Mouse (Mus musculus): ENCODE results near the gene Babam2. TPM values are rescaled to one million over a fixed set of nuclear protein-coding genes. Genes with fewer than 3 reads are reported as not detected.

Babam2 gene
- total RNA-seq, 4 experiments from 2014 or later: 31.2 to 35.8 (median 35.0) TPM

DNA sequence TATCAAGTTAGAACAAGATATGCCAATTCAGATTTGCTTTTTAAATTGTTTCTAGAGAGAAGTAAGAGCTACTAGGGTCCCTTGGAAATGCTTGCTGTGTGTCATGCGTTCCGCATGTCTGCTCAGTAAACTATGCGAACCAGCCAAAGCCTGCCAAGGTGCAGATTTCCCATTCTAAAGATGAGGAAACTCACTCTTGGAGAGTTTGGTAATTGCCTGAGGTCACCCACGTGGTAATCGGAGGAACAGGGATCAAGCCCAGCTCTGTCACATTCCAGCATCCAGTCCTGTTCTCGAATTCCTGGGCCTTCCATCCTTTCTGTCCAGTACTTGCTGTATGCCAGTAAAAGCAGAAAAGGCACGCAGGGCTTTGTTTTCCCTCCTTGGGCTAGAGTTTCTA is 345.7 kb downstream of the Babam2 start:
- no peak for DNase-seq (ENCODE audit: low spot score)

DNA sequence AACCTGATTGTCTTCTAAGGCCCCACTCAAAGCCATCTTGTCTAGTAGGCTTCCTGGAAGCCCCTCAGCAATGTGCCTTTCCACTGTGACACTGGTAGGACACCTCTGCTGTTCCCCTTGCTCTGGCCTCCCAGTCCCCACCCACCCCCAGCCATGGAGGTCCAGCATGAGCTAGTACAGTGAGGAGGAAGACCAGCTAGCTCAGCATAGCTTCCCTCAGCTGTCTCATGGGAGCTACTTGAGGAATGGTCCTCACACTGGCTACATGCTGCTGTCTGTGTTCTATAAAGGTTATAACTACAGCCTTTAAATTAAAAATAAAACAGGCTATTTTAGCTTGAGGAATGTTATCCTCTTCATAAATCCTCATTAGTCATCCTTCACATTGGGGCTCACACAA is 346.5 kb downstream of the Babam2 start:
- no peak for DNase-seq (ENCODE audit: low spot score)

DNA sequence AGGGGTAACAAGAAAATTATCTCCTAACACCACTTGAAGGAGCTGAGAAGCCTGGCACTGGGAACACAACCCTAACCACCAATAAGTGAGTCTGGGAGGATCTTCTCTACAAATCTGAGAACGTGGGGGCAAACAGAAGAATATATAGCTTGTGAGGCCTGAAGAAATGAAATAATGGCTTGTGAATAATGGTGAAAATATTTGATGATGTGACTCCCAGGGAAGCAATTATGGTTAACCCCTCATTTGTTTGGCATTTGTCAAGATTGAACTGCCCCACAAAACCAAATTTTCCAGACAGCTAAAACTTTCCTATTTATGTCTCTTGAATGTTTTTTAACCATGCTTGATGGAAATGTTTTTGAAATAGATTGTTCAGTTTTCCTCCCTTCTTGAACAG is 354.4 kb downstream of the Babam2 start:
- no peak for DNase-seq (ENCODE audit: low spot score)

DNA sequence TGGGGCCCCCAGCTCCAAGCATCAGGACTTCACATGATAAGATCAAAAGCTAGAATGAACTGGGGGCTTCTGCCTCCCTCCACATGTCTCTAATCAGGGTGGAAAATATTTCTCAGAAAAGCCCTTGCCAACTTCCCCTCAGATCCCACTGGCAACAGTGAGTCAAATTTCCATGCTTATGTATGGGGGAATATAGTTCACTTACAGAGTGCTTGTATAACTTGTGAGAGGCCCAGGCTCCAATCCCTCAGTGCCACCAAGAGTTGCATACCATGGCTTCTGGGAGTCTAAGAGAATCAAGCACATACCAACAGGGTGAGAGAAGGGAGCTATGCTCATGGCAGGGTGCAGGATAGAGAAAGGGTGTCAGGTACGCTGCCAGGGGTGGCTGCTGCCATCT is 355.0 kb downstream of the Babam2 start:
- no peak for DNase-seq (ENCODE audit: low spot score)

DNA sequence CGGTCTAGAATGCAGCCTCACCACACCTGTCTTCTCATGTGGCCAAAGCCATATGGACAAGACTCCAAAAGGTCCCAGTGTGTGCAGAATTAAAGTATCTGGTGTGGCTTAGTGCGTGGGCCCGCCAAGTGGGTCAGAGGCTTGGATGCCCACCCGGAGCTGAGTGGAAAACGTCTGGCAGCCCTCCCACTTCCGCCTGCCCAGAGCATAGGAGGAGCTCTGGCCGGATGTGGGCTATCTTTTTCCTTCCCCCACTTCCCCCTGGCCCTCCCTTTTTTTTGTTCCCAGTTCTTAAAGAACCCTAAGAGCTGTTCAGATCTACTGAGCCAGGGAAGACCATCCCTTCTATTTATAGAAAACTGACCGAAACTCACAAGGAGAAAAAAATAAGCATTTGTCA is 356.0 kb downstream of the Babam2 start:
- no peak for DNase-seq (ENCODE audit: low spot score)

DNA sequence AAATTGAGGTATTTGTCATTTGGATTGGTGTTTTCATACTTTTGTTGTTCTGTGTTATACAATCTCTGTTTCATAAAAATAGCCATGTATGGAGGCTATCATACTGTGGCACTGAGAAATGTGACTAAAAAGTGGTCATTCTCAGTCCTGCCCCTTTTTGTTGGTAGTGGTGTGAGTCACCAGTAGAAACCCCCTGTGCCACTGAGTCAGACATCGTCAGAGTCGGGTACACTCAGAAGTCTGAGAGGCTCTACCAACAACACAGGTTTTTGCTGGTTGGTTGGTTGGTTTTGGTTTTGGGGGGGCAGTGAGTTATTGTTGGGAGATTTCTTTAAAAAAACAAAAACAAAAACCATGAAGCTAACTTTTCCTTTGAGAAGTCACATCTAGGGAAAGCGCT is 358.2 kb downstream of the Babam2 start:
- DNase-seq (ENCODE audit: low spot score): no peak

DNA sequence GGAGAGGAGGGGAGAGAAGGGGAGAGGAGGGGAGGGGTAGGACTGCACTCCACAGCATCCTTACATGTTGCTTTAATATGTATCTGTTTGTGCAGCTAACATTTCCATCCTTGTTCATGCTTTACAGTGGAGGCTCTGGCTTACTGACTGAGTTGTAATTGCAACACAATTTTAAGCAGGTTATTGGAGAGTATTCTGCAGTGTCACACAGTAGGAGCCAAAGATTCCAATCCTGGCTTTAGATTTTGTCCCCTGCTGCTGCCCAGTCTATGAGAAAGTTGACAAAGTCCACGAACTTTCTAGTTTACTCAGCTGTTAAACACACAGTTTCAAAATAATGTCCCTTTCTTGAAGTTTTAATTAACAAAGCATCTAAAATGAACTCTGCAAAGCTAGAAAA is 358.6 kb downstream of the Babam2 start:
- DNase-seq (ENCODE audit: low spot score): no peak

DNA sequence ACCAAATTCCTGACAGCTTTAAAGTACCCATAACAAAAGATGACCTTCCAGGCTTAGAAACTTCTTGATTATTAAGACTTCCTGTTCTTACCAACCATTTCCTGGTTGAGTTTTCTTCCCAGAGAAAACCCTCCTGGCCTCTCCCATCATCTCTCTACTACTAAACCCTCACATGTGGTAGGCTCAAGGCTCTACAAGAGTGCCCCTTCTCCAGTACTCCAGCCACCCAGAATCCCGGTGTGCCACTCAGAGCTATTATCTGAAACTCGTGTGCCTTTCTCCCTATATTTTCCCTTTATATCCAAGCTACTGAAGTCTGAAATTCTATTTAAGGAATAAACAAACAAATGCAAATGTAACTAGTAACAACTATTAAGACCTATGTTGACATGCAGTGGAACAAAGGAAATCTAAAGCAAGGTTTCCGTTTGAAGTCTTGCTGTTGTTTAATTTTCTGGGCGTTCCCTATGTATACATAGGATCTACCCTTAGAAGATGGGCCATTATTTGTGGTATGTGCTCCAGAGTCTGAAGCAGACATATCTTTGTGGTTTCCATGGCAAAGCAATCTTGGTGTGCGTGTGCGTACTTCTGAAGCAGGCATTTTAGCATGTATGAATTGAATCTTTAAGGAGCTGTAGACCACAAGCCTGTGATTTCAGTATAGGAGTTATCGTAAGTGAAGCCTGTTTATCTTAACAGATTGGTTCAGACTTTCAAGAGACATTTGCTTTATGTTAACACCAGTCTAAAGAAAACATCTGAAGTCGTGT is 361.2 kb downstream of the Babam2 start:
- DNase-seq (ENCODE audit: low spot score): no peak

DNA sequence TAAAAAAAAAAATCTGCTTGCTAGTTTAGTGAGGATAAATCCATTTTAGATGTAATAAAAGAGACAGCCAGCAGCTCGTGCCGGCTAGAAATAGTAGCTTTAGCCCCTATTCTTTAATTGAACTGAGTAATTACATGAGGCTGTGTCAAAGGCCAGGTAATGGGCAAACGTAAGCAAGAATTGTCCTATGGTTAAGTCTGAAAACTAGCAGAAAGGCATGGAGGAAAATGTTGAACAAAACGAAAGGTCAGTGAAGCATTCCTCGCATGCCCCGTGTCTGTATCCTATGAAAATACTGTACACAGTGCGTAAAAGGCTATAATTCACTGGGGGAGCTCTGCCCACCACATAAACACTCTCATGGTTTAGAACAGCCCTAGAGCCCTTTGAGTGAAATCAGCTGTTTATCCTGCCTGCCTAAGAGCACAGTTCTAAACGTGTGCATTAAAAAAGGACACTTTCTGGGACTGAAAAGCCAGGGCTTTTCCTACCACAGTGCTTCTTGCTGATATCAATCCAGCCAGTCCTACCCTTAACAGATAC is 361.8 kb downstream of the Babam2 start:
- no peak for DNase-seq (ENCODE audit: low spot score)

DNA sequence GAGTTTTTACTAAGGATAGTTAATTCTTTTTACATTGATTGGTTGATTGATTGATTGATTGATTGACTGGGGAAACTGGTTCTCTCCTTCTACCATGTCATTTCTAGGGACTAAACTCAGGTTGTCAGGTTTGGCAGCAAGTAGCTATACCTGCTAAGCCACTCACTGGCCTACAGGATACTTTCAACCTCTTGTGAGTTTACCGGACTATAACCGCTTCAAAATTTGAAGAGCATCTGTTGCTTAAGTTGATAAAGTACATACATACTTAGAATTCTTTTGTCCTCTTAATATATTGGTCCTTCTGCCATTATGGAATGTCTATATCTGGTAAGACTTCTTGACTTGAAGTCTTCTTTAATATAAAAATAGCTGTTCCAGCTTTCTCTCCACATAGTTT is 363.0 kb downstream of the Babam2 start:
- DNase-seq (ENCODE audit: low spot score): no peak

DNA sequence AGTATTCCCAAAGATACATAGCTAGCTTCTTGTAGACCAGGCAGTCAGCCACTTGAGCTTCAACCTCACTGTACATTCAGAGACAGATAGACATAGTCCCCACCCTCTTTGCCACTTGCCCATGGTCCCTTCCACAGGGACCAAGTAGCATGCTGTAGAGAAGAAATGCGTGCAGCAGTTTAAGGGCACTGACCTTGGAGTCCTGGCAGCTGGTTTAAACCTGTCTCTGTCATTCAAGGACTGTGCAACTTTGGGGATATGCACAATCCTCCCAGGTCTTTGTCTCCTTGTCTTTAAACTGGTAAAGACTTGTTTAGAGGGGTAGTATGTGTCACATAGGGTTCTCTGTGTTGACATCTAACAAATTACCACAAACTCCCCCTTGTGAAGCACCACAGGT is 364.4 kb downstream of the Babam2 start:
- no peak for DNase-seq (ENCODE audit: low spot score)

DNA sequence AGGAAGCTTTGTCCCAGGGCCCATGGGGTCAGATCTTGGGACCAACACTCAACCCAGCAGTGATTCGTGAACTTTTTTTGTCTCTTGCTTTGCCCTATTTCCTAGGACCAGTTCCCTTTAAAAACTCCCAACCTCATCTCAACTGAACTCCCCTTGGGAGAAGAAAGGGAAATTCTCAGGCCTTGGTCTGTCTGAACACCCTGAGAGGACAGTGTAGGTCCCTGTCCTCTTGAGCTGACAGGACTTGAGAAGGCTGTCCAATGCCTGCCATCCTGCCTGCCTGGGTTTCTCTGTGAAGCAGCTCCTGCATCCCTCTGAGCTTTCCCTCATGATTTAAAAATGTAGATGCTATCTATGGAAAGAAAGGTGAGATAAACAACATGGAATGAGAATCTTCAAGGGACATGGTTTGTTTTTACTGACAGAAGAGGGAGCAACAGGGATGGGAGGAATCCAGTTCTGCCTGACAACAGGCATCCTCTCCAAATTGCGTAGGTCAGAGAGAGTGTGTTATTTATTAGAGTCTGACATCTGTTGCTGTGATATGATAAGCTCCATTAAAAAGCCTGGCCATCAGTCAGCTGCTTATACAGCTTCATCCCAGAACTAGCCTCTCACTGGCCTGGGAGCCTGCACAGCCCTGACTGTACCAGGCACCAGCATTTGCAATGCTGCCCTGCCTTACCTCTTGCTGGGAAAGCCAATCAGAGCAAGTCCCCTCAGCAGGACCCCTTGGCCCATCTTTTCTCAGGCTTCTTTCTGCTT is 367.0 kb downstream of the Babam2 start:
- no peak for DNase-seq (ENCODE audit: low spot score)

DNA sequence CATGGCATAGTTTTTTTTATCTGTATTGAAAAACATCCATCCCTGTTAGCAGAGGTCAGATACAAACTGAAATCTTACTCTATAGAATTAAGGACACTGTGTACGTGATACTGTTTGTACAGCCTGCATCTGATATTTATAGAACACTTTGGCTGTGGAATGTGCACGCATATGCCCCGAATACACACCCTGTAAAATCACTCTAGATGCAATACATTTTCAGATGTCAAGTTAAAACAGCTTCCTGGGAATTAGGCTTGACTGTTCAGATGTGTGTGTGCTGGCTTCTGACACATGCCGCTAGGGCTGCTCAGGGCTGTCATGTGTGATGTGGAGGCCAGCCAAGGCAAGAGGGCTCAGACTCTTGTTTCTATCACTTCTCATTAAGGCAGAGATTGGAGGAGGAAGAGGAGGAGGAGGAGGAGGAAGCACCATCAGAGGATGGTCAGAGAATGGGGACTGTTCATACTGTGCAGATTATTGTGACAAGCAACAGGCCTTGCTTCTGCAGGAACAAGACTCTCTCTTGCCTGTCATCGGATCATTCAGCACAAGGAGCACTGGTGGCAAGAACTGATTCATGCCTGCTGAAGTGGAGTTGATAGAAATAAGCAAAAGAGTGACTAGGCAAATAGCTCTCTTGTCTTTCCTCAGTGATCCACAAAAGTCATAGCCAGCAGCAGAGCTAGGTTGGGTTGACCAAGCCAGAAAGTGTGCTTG is 368.7 kb downstream of the Babam2 start:
- DNase-seq (ENCODE audit: low spot score): no peak

DNA sequence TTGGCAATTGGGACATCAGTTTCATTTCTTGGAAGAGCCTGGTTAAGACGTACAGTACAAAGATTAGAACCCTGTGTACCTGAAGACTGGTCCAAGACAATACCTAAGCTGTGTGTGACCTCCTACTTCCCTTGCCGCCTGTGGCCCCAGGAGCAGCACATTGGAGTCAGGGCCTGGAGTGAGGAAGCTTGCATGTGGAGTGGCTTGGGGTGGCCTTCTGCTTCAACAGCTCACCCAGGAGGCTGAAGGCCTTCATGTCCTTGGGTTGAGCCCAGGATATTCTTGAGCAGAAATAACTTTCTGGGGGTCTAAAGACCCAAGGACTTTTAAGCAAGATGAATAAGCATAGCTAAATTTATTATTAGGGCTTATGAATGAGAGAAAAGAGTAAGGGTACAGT is 369.4 kb downstream of the Babam2 start:
- no peak for DNase-seq (ENCODE audit: low spot score)

DNA sequence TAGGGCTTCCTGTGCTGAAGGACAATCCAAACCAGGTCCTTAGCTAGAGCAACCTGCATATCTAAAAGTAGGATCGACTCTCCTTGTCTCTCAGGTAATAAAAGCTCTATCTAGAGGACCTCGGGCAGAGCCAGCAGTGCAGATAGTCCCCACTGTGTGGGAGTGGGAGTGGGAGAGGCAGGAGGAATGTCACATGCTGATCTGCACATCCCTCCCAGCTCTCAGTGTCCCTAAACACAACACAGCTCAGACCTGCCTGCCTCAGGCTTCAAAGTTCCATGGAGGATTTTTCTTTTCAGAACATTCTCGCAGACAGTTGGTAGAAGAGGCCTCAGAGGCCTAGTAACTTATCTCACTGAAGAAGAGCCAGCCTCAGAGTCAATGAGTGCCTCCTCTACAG is 371.1 kb downstream of the Babam2 start:
- DNase-seq (ENCODE audit: low spot score): no peak

DNA sequence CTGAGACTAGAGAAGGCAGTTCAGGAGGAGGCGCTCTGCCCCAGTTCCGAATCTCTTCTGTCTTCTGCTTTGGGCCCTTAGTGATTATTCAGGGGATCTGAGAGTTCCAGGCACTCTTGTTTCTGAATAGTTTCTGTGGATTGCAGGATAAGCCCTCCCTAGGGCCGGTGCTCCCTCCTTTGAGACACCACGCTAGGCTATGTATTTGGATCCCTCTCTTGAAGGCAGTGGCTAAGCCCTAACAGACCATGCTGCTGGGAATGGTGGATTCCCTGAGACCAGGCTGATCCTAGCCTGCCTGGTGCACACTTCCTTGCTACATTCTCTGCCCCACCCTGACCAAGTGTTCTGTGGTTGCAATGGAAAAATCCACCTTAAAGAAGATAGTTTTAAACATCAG is 371.6 kb downstream of the Babam2 start:
- DNase-seq (ENCODE audit: low spot score): no peak

DNA sequence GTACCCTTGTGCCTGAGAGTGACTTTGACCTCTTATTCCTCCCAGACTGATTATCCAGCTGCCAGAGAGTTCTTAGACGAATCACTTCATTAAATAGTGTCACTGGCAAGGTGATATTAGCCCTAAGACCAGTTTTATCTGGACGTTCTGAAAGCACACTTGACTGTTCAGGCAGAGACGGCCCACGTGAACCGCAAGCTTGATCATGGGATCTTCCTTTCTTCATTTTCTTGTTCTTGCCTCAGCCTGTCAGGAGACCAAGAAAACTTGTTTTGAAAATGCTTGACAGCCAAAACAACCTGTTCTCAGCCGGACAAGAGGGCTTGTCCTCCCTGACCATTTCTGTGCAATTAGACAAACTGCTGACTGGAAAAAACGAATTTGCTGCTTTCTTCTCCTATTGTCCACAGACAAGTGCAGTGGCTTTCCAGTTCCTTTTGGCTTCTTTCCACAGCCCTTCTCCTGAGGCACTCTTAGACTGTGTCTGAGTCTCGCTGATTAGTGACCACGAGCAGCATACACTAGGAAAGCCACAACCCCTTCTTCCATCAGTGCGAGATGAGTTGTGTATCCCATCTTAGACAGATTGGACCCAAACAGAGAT is 372.2 kb downstream of the Babam2 start:
- peak; percentile 52 for DNase-seq (ENCODE audit: low spot score)

DNA sequence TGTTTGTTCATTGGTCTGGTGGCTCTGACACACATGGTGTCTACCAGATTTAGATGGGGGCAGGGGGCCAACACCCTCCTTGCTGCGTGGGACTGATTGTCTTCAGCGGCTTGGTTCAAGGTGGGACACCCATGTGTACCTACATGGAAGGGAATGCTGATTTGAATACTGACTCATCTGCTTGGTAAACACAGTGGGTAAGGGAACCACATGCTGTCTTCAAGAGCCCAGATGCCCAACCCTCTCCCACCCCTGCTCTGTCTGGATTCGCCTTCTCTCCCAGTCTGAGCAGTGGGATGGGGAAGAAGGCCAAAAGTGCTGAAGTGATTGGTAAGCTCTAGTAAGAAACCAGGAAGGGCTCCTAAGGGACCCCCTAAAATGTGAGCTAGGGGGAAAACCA is 373.3 kb downstream of the Babam2 start:
- DNase-seq (ENCODE audit: low spot score): no peak

DNA sequence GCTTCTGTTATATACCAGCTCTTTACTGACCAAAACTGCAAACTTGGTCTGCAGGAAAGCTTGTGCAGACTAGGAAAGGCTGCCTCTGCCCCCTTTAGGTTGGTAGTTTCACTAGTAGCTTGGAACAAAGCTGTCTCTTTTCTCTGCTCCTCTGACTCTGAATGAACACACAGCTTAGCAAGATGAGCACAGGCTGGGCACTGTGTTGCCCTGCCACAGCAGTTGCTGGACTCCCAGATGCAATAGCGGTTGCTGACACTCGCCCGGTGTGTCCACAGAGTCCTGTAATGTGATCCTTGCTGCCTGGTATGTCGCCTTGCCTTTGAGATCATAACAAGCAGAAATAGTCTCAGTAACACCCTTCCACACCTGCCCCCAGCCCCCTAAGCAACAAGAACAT is 373.8 kb downstream of the Babam2 start:
- DNase-seq (ENCODE audit: low spot score): no peak

DNA sequence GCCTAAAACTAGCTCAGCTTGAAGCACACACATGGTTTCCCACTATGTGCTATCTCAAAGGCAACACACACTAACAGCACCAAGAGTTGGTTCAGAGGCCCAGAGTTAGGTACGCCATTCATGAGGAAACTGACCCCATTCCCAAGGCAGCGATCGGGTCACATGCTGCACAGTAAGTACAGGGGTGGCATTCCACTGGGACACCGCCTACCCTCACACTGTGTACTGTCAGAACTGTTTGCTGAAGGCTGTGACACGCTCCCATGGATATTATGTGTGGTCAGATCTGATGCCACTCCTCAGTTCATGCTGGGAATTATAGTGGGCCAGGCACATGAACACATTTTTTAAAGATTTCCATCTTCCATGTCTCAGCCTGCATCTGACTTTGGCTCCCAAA is 374.3 kb downstream of the Babam2 start:
- no peak for DNase-seq (ENCODE audit: low spot score)

DNA sequence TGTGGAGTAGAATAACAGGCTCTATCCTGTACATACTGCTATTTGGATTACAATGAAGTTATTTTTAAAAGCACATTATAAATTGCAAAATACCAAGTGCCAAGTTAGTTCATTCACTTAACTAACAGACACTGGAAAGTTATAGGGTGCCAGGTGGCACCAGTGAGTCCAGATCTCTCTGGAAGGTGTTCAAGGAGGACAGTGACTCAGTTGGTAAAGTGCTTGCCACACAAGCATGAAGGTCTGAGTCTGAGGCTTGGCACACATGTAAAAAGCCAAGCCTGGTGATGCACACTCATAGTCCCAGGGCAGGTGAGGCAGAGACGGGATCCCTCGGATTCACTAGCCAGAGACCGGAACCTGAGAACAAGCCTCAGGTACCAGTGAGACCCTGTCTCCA is 375.4 kb downstream of the Babam2 start:
- DNase-seq (ENCODE audit: low spot score): no peak

DNA sequence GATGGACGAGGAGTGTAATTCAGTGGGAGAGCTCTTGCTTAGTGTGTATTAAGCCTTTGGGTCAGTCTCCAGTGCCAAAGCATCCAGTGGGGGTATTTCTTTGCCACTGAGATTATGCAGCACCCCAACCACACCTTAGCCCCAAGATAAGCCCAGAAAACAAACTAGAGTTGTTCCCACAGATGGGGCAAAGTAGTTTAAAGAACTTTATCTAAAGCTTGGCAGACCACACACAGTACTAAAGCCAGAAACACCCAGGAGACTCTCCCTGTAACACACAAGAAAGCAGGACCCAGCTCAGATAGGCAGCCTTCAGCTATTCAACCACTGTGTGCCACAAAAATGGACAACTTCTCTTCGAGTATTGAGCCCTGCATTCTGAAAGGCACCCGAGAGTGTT is 376.6 kb downstream of the Babam2 start:
- DNase-seq (ENCODE audit: low spot score): no peak
